Mouse (Mus musculus) urinary bladder, postnatal 36 days (tissue): ENCODE measurements around the gene Dock1.

ENCODE experiments used
- DNase-seq, 2 experiments: peaks; one replicate each; pipeline ENCODE4 v3.0.0; 2022; ENCODE audit warnings: low spot score in 2 of 2, mixed read lengths in 1 of 2

Gene Dock1

DNA sequence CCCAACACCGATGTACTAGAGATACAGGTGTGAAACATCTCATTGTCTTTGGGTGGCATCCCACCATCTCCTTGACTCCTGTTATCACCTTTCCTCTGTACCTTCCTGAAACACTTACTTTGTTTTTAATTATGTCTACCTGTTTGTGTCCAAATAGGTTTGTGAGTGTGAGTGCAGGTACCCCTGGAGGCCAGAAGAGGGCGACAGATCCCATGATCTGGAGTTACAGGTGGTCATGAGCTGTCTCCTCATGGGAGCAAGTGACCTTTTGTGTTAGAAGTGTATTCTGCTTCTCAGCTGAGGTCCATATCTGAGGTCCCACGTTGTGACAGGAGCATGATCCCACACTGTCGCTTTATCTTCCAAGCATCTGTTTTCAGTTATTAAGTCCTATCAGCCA lies 290.4 kb downstream of the Dock1 start:
- DNase-seq = no peak

DNA sequence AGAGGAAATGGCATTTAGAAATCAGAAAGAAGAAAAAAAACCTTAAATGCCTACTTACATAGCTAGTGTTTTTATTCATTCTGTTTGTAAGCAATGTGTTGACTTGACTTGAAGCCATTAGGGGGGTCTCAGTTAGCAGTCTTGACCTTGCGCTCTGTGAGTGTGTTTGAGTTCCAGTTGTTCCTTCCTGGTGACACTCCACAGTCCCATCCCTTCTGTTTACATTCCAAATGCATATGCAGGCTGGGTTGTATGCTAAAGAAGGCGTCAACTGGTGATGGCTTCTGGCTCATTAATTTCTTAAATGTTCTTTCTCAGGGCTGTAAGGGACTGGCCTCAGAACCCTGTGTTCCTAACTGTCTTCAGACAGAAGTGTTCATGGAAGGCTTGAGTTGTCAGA lies 291.2 kb downstream of the Dock1 start:
- DNase-seq = no peak

DNA sequence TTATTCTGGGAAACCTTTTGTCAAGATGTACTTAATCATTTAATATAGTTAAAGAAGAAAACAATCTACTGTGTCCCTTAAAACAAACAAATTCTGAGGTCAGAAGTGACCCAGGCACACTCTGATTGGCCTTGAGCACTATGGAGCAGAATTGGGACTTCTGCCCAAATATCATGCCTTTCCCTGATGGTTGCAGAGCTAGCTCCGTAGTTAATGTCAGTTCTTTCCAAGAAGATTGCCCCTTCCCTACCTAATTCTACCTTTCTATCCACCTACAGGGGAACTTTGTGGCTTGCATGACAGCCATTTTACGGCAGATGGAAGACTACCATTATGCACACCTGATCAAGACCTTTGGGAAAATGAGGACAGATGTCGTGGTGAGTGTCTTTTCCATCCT lies 319.8 kb downstream of the Dock1 start:
- no peak for DNase-seq

DNA sequence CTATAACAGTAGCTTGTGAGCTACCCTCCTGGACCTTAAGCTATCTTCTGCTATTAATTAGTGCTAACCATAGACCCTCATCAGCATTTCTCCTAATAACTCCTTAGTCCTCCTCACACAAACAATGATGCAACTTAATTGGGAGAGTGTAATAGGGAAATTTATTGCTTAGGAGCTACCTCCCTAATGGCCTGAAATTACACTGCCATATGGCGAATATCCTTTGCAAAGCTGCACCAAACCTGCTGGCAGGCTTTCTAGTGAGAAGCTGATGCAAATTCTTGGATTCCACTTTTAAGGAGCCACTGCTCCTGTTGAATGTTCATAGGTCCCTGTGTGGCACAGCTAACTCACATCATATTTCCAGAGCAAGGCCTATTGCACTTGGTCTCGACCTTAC lies 320.5 kb downstream of the Dock1 start:
- no peak for DNase-seq

DNA sequence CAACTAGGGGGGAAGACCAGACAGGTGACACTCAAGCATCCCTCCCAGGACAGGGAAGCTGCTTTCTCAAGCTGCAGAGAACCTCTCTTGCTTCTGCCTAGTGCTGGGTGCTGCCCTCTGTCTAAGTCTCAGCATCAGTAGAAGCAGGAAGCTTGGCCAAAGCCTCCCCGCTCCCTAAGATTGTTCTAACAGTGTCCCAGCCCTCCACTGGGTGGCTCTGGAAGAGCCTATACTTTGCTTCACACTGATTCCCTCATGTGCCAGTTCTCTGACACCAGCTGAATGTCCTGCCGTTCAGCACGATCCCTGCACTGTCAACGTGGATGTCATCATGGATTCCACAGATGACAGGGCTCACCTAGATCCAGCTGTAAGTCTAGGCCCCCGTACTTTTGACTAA lies 324.5 kb downstream of the Dock1 start:
- no peak for DNase-seq

DNA sequence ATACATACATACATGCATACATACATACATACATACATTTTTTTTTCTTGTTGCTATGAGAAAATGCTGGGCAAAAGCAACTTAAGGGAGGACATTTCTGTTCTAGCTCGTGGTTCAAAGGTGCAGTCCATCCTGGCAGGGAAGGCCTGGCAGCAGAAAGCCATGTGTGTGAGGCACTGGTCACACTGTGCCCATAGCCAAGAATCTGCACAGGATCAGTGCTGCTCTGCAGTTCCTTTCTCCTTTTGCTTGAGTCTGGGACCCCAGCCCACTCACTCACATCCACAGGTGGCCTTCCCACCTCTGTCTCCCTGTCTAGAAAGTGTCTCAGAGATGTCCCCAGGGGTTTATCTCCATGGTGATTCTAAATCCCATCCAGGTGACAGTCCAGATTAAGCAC lies 331.8 kb downstream of the Dock1 start:
- DNase-seq = no peak

DNA sequence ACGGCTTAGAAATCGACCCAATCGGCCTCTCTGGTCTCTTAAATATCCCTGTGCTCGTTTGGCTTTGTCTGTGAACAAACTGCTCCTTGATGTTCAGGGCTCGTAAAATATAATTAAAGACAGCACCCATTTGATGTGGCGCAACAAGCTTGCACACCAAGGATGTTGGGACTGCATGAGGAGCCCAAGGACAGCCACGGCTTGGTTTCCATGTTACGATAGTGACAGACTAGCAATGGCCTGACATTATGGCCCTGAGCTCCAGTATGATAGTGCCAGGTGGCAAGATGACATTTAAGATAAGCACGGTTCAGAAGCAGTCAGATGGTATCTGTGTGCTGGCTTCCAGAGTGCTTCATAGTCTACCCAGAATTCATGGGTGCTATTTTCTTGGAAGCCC lies 332.4 kb downstream of the Dock1 start:
- DNase-seq = no peak

DNA sequence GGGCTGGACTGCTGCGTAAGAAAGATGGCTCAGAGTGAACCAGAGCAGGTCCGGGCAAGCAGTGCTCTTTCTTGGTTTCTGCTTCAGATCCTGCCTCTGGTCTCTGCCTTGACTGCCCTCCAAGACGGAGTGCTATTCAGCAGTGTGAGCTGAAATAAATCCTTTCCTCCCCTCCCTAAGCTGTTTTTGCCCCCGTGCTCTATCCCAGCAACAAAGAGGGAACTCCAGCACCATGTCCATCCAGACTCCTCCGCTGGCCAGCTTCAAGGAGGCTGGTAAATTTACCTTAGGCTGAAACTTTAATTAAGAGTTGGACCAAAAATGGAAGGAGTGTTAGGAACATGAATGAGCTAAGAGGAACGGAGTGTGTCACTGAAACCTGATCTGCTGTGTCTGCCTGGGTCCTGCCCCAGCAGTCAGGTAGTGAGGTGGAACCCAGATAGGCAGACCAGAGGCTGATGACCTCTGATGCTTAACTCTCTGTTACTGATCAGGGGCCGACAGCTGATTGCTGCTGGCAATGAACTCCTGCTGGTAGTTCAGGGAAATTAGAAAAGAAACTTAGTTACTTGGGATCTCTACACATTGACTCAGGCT lies 335.6 kb downstream of the Dock1 start:
- no peak for DNase-seq

DNA sequence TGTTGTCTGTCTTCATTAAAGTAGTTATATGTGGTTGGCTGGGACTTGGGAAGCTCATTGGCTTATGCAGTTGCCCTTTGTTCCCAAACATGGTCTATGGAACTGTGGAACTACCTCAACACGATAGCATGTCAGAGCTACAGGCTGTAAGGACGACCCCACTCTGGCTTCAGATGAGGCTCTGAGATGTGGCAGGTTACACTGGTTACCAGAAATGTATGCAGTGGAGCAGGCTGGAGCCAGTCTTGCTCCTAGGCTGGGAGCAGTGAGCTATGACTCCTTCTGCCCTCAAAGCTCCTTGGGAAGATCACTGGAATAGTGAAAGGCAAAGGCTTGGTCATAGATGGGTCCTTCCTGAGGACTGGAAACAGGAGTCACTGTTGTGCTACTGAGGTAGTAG lies 337.6 kb downstream of the Dock1 start:
- no peak for DNase-seq

DNA sequence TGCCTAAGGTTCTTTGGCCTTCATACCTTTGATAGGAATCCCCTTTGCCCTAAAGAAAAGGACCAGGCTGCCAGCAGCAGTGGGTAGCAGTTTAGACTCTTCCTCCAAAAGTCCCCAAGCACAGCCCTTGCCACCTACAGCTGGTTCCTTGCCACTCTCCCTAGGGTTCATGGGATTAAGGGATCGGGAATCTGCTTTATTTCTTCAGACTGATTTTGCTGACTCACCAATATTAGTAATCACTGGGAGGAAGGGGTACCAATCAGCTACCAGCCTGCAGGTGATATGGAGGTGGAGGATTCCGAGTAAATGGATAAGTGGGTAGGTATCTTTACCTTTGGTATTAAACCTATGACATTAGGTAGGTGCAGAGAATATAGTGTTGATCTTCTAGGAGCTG lies 340.5 kb downstream of the Dock1 start:
- DNase-seq = no peak

DNA sequence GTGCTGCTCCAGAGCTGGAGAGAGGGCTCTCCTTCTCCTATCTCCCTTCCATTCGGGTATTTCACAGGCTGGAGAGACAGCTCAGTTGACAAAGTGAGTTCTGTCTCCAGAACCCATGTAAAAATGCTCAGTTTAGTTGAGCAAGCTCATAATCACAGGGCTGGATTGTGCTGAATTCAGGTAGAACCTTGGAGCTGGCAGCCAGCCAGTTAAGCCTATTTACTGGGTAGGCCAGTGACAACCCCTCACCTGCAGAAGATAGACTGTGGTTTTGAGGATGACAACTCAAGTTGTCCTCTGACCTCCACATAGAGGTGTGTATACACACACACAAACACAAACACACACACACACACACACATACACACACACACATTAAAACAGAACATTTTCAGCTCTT lies 347.1 kb downstream of the Dock1 start:
- no peak for DNase-seq

DNA sequence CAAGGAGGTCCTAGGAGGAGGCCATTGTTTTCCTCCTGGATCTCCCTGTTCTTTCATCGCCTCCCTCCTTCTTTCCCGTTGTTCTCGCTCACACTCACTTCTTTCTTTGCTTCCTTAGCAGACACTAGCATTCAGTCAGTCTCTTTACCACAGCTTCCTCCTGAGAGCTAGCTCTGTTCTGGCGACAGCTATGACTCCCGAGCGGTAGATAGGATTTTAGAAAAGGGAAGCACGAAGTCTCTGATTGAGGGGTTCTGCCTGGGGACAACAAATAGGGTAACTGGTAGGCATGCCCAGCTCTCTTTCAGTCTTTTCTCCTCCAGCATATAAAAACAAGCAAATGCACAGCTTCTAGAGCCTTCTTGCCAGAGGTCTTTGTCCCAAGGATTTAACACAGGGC lies 350.3 kb downstream of the Dock1 start:
- no peak for DNase-seq

DNA sequence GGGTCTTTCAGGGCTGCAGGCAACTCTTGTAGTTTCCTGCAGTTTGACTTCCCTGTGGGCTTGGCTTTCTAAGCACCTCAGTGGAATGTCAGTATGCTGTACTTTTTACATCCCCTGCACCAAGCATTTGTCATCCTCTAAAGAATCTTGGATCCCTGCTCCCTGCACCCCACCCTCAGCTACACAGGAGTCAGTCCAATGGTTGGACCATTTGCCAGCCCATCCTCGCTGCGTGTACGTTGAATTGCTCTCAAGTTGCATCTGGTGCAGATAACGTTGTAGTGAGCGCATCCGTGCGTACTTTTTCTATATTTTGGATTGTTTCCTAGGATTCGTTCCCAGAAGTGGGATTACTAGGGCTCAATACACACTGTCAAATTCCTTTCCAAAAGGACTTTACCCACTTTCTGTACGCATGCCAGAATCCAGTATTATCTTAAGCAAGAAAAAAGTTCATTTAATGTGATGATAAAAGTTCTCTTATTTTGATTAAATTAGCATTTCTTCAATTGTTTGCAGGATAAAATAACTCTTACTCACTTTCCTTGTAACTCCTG lies 351.2 kb downstream of the Dock1 start:
- no peak for DNase-seq

DNA sequence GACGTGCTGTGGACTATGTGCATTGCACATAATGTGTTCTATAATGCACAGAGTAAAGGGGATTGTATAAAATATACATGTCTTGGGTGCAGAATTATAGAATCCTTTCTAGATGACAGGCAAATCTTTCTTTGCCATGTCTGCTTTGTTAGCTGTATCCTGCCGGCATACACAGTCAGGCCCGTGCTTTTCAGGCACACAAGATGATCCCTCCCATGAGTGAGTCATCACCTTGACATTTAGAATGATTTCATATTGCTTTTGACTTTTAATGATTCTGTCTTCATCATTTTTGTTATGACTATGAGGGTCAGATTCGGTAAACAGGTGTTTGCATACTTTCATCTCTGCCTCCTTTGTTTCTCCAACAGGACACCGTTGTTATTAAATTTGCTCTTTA lies 354.1 kb downstream of the Dock1 start:
- DNase-seq = no peak

DNA sequence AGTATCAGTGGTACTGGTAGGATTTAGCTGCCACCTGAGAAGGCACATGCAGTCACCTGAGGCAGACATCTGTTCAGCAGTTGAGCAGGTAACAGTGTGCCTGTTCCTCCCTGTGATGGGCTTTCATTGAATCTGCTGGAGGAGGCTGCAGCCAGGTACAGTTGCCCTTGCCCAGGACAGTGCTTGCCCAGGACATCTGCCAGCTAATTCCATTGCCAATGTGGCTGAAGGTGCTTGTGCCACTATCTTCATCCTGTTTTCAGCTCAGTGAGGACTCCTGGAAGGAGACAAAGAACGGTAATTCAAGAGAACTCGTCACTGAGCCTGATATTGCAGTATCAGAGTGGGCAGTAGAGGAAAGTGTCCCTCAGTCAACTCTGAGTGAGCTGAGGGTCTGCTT lies 358.3 kb downstream of the Dock1 start:
- DNase-seq = no peak

DNA sequence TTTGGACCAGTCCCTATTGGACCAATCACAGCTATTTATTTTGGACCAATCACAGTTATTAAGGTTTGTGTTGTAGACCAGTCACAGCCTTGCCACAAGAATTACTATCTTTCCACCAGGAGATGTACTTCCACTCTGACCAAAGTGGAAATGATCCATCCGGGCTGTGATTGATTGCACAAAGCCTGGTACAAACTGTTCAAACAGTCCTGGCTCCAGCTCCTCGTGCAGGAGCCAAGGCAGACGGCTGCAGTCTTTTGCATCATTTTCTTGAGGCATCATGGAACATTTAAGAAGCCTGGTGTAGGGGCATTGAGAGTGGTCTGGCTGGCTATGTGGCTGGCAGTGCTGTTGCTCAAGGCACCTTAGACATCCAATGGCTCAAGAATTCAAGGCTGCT lies 358.7 kb downstream of the Dock1 start:
- DNase-seq = peak in 1 of 2 experiments; percentile 37

DNA sequence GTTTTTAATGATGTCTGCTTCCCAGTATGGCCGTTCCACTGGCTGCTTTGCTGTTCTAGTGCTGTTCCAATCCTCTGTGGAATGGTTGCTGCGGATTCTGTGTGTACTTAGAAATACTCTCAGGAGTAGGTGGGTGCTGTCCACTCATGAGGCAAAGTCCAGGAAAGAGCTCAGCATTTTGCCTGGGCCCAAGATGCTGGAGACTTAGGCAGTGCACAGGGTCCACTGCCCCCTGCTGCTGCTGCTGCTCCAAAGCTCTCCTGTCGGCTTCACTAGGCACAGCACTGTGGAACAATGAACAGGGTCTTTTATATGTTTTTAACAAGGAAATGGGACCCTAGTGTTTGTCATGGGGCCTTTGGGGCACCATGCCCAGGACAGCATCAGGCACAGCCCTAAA lies 361.0 kb downstream of the Dock1 start:
- DNase-seq = no peak

DNA sequence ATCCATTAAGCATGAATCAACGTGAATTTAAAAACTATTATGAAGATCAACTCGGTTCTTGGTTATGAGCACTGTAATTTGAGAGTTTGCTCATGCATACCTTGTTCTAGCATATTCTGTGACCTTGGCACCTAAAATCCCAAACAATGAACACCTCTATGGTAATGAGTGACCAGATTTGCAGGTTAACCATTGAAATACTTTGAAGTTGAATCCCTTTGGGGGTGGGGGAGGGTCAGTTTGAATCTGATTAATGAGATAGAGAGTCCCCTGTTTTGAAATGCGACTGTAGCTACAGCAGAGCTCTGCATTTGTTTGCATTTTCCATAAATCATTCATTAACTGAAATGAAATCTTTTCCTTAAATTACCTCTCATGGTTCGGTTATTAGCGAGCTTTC lies 364.4 kb downstream of the Dock1 start:
- DNase-seq = no peak

DNA sequence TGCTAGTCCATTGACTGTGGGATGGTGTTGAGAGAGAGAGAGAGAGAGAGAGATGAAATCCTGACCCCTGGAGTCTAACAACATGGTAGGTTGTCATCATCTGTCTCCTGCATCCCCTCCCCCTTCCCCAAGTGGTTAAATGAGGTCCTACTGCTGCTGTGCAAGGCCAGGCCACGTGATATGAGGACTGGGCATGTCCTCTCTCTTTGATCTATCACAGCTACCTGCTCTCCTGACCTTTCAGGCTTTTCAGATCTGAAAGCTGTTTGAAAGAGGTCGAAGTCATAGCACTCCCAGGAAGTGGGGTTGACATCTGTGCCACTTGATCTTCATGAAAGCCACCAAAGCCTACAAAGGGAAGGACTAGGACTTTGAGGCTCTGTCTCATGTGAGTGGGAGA lies 365.2 kb downstream of the Dock1 start:
- no peak for DNase-seq

DNA sequence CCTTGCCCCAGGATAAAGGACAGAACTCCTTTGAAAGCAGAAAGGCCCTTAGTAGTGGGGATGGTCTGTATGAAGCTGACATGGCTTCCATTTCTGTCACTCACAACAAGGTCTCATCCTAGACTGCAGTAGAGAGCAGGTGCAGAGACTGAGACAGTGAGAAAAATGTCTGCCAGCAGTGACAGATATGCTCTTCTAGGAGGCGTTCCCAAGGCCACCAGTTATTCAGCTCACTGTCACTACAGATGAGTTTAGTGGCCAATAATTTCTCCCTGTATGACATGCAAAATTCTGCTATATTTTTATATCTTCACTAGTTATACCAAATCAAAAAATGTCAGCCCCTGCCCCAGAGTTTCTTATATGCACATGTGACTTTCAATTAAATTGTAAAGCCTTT lies 368.5 kb downstream of the Dock1 start:
- DNase-seq = no peak

DNA sequence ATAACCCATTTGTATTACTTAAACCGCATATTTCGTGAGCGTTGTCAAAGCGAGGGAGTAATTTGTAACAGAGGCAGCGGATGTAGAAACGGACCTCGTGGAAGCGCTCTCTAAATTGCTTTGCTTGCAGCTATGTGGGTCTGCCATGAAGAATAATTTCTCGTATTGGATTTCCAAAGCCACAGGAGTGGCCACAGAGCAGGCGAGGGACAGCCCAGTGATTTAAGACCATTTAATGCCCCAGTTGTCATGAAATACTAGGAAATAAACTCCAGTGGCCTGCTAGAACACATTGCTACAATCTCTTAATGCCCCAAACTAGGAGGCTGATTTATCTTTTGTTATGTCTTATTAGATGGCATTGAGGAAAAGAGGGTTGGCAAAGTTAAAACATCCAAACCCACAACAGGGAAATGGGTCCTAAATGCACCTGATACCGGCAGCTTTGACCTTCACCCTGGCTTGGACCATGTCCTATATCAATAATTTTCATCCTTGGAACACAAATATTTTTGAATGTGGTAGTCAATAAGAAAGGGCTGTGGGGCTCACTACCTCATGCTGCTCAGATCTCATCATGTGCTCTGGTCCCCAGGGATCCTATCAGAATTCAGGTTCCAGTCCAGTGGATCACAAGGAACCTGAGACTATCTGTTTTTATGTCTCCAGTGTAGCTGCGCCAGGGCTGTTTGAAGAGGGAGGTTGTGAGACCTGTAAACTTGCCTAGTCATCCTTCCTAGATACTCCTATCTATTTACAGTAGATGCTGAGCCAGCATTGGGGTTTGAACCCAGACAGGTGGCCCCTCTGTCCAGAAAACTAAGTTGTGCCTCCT lies 373.7 kb downstream of the Dock1 start:
- DNase-seq = no peak

DNA sequence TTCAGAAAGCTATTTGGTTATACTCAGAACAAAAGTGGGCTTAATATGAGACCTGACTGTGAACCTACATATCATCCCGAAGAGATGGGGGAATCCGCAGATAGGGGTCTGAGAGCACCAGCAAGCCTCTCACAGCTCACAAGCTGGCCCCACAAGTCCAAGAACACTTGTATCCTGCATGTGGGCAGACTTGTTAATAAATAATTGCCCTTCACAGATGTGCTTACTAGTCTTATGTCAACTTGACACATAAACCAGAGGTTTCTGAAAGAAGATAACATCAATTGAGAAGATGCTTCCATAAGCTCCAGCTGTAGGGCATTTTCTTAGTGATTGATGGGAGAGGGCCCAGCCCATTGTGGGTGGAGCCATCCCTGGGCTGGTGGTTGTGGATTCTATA lies 379.0 kb downstream of the Dock1 start:
- no peak for DNase-seq

DNA sequence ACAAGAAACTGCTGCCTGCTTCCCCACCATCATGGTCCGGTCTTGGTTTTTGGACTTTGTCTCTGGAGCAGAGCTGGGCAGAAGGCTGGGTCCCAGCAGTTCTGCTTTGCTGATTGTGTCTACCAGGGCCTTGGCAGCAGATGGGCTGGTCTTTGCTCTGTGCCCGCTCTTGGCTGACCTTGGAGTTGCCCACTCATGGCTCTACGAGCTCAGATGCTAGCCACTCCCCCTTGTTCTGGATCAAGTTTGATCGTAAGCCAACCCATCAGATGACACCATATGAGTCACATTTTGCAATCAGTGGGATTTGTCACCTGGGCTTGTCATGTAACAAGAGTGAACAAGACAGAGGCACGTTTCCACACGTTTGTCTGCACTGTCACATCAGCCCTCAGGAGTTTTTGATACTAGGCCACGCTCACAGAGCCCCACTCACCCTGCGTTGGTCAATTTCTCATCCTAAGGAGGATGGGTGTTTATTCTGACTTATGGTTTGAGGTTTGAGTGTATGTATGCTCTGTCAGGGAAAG lies 382.8 kb downstream of the Dock1 start:
- no peak for DNase-seq
